Mouse (Mus musculus): ENCODE results near the gene Gata2.
A peak's percentile ranks its signal among the peaks of the same experiment; 100 is the strongest.

Gene Gata2

GRCm38 (mm10) chr6:88196054-88196732 is 2.5 kb downstream of the Gata2 start:
- DNase-seq = no peak

GRCm38 (mm10) chr6:88196733-88197312 is 3.1 kb downstream of the Gata2 start:
- no peak for DNase-seq

- DNase-seq = no peak
Measured at GRCm38 (mm10) chr6:88197313-88198069, 3.8 kb downstream of the Gata2 start.

GRCm38 (mm10) chr6:88198070-88198940 is 4.6 kb downstream of the Gata2 start:
- peak; percentile 29 for DNase-seq

GRCm38 (mm10) chr6:88199001-88199717 is 5.5 kb downstream of the Gata2 start:
- no peak for DNase-seq

- no peak for DNase-seq
Measured at GRCm38 (mm10) chr6:88199718-88200692, 6.3 kb downstream of the Gata2 start.

GRCm38 (mm10) chr6:88200693-88201609 is 7.3 kb downstream of the Gata2 start:
- DNase-seq = no peak

GRCm38 (mm10) chr6:88201926-88202700 is 8.4 kb downstream of the Gata2 start:
- DNase-seq = no peak

- DNase-seq = no peak
Measured at GRCm38 (mm10) chr6:88202921-88203690, 9.4 kb downstream of the Gata2 start.

GRCm38 (mm10) chr6:88203791-88204405 is 10.2 kb downstream of the Gata2 start:
- DNase-seq = no peak

GRCm38 (mm10) chr6:88204531-88205385 is 11.1 kb downstream of the Gata2 start:
- DNase-seq = no peak

- no peak for DNase-seq
Measured at GRCm38 (mm10) chr6:88205386-88205700, 11.7 kb downstream of the Gata2 start.

GRCm38 (mm10) chr6:88205937-88206336 is 12.2 kb downstream of the Gata2 start:
- no peak for DNase-seq

- no peak for DNase-seq
Measured at GRCm38 (mm10) chr6:88206566-88206965, 12.9 kb downstream of the Gata2 start.

GRCm38 (mm10) chr6:88207403-88208033 is 13.8 kb downstream of the Gata2 start:
- no peak for DNase-seq

- DNase-seq = no peak
Measured at GRCm38 (mm10) chr6:88208321-88208720, 14.6 kb downstream of the Gata2 start.

- DNase-seq = no peak
Measured at GRCm38 (mm10) chr6:88209453-88209852, 15.8 kb downstream of the Gata2 start.

Measured in right cerebral cortex, postnatal 4 days (tissue).